Mouse (Mus musculus) activated CD4-positive, CD25-positive, alpha-beta regulatory T cell, adult 4 months (primary cell): ENCODE results near the gene Baz2b. TPM values are rescaled to one million over a fixed set of nuclear protein-coding genes. Genes with fewer than 3 reads are reported as not detected.
A peak's percentile ranks its signal among the peaks of the same experiment; 100 is the strongest.

Experiments used
- ATAC-seq: one replicate; pipeline ENCODE4 v1.8.0; 2017
- polyA plus RNA-seq, 2 experiments: library from polyadenylated mRNA; unstranded; fragments of 100-300 nt; shearing (Covaris generic); gene quantifications; one replicate each; pipeline ENCODE4 v1.2.1; 2017

The Baz2b gene
- polyA plus RNA-seq, 2 experiments from 2014 or later, result 26.0 to 32.0 TPM

DNA sequence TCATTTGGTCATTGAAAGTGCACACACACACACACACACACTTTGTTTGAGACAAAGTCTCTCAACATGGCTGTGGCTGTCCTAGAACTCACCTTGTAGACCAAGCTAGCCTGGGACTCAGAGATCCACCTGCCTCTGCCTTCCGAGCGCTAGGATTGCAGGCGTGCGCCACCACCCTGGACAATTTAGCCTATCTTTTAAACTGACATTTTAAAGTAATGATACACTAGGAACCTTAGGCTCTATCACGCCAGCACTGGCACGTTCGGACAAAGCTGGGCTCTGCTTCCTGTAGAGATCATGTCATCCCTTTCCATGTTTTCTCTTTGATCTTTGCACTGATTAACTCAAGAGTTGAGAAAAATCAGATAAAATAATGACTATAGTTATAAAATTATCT is 81.0 kb downstream of the Baz2b start:
- ATAC-seq, result no peak

- no peak for ATAC-seq
These were observed 82.8 kb downstream of the Baz2b start for GRCm38 (mm10) chr2:60126831-60127230.

DNA sequence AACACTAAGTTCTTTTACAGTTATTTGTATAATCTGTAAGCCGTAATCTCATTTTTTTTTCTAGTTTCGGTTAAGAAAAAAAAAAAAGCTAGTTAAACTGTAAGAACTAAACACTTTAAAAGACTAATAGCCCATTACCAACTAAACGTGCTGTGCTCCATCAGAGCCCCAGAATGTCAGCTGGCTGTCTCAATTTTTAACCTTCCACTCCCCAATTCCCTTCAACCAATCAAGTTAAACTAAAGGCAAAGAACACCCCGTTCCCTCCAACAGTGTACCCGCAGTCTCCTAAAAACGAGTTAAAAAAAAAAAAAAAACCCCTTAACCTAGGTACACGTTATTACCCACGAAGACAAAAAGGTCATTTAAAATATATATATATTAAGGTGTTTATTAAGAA is 83.3 kb downstream of the Baz2b start:
- ATAC-seq, result no peak

DNA sequence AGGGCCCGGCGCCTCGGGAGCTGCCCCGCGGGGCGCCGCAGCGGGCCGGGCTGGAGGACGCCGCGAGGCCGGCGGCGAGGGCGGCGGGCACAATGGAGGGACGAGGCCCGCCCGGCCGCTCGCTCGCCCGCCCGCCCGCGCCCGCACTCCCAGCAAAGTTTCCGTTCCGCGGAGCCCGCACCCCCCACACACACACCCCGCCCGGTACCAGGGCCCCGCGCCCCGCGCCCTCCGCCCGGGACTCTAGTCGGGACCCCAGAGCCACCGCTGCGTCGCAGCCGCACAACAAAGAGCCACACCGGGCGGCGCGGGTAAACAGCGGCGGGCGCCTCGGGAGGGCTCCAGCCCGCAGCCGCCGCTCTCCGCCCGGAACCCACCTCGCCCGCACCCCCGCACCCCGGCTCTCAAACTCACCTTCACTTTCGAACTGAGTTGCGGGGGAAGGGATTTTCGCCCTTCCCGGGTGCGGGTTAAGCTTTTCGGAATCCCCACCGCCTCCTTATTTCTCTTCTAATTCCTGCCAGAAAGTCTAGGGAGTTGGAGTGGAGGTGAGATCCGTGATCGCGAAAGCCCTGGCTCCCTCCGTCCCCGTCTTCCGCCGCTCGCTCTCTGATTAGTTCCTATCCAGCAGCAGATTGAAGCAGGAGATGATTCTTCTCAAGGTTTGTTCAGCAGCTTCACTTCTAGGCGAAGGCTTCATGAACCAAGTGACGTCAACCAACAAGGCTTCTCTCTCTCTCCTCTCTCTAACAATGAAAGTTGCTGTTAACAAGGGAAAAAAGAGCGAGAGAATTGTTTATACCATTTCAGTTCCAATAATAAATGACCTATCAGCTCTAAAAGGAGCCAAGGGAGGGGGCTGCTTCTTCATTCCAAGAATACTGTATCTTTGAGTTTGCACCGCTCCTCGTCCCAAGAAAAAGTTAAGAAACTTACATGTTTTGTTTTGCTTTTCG is 84.3 kb downstream of the Baz2b start:
- ATAC-seq, result peak; percentile 60

DNA sequence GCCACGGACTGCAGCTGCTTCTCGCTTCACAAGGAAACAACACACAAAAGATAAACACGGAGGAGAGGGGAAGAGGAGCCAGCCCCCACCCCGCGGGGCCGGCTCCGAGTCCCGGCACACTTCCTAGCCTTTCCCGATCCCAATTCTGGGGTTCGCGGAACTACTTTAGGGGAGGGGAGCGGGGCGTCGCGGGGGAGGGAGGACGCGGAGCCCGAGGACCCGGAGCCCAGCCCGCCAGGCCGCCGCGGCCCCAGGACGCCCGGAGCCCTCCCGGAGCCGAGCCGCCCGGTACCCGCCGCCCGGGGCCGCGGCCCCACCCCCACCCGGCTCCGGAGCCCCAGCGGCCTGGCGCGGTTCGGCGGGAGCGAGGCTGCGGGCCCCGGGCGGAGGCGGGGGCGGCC is 85.0 kb downstream of the Baz2b start:
- ATAC-seq, result peak; percentile 16

- no peak for ATAC-seq
These were observed 85.6 kb downstream of the Baz2b start for GRCm38 (mm10) chr2:60123911-60124647.

GRCm38 (mm10) chr2:60123061-60123874 is 86.4 kb downstream of the Baz2b start:
- ATAC-seq, result no peak

DNA sequence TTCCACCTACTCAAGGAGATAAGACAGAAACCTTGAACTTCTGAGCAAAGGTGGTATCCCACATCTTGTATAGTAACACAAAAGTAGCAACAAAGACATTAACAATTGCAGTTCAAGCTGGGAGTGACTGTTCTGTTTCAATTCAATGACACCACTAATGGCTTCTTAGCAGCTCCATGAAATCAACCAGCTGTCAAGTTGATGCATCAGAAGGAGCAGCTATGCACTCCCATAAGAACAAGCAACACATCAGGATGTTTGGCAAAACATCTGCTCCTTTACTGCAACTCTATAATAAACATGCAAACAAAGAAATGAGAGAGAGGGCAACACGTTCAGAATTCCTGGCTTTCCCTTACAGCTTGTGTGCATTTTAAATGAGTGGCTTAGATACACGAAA is 87.5 kb downstream of the Baz2b start:
- no peak for ATAC-seq

- ATAC-seq, result no peak
These were observed 89.0 kb downstream of the Baz2b start for GRCm38 (mm10) chr2:60120681-60121080.

DNA sequence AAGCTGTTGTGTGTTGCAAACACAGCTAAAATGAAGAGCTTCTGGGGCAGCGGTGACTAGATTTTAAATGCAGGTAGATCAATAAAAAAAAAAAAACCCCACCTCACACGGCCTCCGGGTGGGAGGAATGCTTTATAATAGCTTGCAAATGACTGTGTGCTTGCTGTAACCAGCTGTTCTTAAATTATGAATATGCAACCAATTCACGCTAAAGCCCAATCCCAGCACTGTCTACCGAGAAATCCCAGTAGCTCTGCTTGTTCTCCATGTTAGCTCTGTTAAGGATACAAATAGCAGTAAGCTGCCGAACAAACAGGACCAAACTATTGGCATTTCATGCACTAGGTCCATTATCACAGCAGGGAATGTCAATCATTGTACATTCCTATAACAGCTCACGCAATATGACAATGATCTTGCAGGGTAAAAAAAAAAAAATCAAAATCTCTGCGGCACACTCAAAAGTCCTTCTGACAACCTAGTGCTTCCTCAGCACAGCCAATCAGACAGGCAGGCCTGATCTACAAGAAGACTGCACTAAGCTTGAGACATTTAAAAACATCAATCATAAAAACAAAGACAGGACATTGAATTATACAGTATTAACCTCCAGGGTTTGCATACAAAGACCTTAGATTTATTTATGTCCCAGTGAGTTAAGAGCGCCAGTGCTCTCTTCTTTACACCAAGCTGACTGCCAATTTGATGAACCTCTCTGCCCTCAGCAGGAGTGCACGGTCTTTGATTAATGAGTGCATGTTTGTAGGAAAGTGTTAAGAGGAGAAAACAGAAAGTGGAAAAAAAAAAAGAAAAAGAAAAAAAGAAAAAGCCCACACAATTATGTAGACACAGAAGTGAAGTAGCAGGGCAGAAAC is 90.7 kb downstream of the Baz2b start:
- ATAC-seq, result no peak

- no peak for ATAC-seq
These were observed 91.8 kb downstream of the Baz2b start for GRCm38 (mm10) chr2:60117867-60118266.

- no peak for ATAC-seq
These were observed 93.6 kb downstream of the Baz2b start for GRCm38 (mm10) chr2:60115891-60116554.

GRCm38 (mm10) chr2:60114901-60115300 is 94.7 kb downstream of the Baz2b start:
- no peak for ATAC-seq

DNA sequence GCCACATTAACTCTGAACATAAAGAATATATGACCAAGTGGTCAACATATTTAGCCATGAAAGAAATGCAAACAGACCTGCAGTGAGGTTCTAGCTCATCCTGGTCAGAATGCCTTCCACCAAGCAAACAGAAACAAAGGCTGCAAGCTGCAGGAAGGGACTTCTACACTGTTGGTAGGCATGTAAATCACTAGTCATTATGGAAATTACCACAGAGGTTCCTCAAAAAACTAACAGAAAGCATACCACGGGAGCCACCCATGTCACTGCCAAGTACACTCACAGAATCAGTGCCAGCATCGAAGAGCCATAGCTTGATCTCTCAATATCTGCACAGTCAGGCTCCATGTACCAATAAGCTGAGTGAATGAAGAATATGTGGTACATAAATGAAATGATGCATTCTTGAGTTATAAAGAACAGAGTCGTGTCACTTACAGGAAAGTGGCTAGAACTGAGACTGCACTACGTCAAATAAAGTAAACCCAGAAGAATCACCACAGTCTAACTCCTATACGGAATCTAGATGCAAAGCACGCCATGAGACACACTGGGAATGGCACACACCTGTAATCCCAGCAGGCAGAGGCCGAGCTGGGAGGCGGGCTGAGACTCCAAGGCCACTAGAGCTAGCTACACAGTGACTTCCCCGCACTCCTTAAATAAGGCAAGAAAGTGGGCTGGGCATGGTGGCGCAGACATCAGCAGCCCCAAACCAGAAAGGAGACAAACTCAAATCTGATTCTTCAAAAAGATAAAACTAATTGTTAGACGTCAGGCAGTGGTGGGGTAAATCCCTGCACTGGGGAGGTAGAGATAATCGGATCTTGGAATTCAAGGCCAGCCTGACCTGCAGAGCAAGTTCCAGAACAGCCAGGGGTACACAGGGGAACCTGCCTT is 95.7 kb downstream of the Baz2b start:
- ATAC-seq, result no peak

DNA sequence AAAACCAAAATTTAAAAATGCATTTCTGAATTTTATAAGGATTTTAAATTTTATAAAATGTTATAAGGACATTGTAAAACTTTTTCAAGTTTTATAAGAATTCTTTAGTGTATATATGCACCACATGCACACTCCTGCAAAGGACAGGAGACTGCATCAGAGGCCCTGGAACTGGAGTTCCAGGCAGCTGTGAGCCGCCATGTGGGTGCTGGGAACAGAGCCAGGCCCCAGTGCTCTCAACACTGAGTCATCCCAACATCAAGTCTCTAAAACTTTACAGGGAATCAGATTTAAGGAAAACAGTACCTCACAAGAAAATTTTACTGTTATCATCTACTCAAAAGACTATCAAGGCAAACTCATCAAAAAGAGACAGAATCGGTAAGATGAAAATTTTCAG is 97.5 kb downstream of the Baz2b start:
- no peak for ATAC-seq

DNA sequence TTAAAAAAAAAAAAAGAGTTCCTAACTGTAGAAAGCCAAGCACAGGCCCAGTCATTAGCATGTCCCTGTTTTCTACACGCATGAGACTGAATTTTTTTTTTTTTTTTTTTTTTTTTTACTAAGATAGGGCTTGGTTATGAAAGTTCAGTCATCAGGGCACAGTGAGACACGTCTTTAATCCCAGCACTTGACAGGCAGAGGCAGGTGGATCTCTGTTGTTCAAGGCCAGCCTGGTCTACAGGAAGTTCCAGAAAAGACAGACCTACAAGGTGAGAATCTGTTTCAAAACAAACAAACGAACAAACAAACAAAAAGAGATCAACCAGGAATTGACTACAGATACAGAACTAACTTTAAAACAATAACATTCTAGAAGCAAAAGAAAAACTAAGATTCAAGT is 100.6 kb downstream of the Baz2b start:
- ATAC-seq, result no peak

- ATAC-seq, result no peak
These were observed 113.0 kb downstream of the Baz2b start for GRCm38 (mm10) chr2:60096625-60097024.

GRCm38 (mm10) chr2:60090280-60090679 is 119.4 kb downstream of the Baz2b start:
- no peak for ATAC-seq

- no peak for ATAC-seq
These were observed 120.0 kb downstream of the Baz2b start for GRCm38 (mm10) chr2:60089528-60090247.
